Mouse (Mus musculus): ENCODE results near the gene Igf2r. TPM values are rescaled to one million over a fixed set of nuclear protein-coding genes. Genes with fewer than 3 reads are reported as not detected.

Igf2r gene
- polyA plus RNA-seq, 1 experiment from 2014 or later: 18.7 TPM

DNA sequence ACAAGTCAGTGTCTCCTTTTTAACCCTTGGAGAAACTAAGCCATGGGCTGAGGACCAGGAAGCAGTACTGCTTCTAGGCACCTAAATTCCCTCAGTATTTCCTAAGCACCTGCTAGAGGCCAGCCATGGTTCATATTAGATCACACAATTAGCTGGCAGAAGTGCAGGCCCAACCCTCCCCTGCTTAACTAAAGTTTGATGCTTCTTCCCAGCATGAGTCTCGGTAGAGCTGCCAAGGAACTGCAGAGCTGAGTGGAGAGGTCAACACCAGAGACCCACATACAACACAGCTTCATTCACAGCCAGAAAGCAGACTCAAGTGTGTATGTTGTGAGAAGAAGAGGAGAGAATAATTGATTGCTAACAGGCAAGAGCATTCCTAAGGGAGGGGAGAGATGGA, 40.9 kb downstream of the Igf2r start:
- 64% methylated on average over 1 of the region's 1 CpGs for WGBS
- no peak for DNase-seq (ENCODE audit: low spot score)

DNA sequence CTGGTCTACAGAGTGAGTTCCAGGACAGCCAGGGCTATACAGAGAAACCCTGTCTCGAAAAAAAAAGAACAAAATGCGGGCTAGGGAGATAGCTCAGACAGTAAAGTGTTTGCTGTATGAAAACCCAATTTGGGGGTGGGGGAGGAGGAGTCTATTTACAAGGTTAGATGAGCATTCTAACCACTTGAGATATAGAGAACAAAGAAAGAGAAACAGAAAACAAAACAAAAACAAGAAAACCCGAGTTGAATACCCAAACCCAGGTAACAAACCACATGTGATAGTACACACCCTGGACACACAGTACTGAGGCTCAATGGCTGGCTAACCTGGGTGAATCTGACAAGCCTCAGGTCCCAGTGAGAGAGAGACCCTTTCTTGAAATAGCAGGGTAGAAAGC, 41.7 kb downstream of the Igf2r start:
- no peak overlapping the region for H3K9ac ChIP-seq (ENCODE audit: low read depth, low read length)
- H3K4me3 ChIP-seq (ENCODE audit: low read depth, low read length): no peak overlapping the region
- 0 out of 2 replicates have a peak, but pooled peaks cover 2% of the 10 kb centered on the region for H3K36me3 ChIP-seq (ENCODE audit: control insufficient read depth, insufficient read depth, low read length)
- no peak overlapping the region for H3K27ac ChIP-seq (ENCODE audit: low read depth, low read length)
- no peaks in the 10 kb centered on the region for H3K27me3 ChIP-seq (ENCODE audit: control insufficient read depth, insufficient read depth, low read length)
- no peak overlapping the region for H3K4me2 ChIP-seq (replicated peaks; ENCODE audit: low read depth, low read length)
- no peaks in the 10 kb centered on the region for H3K4me1 ChIP-seq (replicated peaks; ENCODE audit: control insufficient read depth, insufficient read depth, low read length)
- no peaks in the 10 kb centered on the region for H3K9me3 ChIP-seq (ENCODE audit: control insufficient read depth, low read length)
- ATAC-seq (ENCODE audit: low FRiP score) (no peak), DNase-seq (ENCODE audit: low spot score) (no peak)
- 90% methylated on average over 3 of the region's 3 CpGs for WGBS

More for the DNA sequence above, 40.9 kb downstream of the Igf2r start:
- H3K9me3 ChIP-seq (ENCODE audit: control insufficient read depth, low read length): no peaks in the 10 kb centered on the region
- no peak overlapping the region for H3K27ac ChIP-seq (ENCODE audit: low read depth, low read length)
- no peaks in the 10 kb centered on the region for H3K27me3 ChIP-seq (ENCODE audit: control insufficient read depth, insufficient read depth, low read length)
- no peak for ATAC-seq (ENCODE audit: low FRiP score)
- no peak overlapping the region for H3K9ac ChIP-seq (ENCODE audit: low read depth, low read length)
- H3K36me3 ChIP-seq (ENCODE audit: control insufficient read depth, insufficient read depth, low read length): 0 out of 2 replicates have a peak, but pooled peaks cover 2% of the 10 kb centered on the region
- H3K4me2 ChIP-seq (replicated peaks; ENCODE audit: low read depth, low read length): no peak overlapping the region
- no peak overlapping the region for H3K4me3 ChIP-seq (ENCODE audit: low read depth, low read length)
- H3K4me1 ChIP-seq (replicated peaks; ENCODE audit: control insufficient read depth, insufficient read depth, low read length): no peaks in the 10 kb centered on the region

- Histone ChIP-seq H3K4me2 (replicated peaks; ENCODE audit: low read depth, low read length) (no peak overlapping the region), H3K4me1 (replicated peaks; ENCODE audit: control insufficient read depth, insufficient read depth, low read length) (no peaks in the 10 kb centered on the region), H3K4me3 (ENCODE audit: low read depth, low read length) (no peak overlapping the region), H3K9me3 (ENCODE audit: control insufficient read depth, low read length) (no peaks in the 10 kb centered on the region), H3K27ac (ENCODE audit: low read depth, low read length) (no peak overlapping the region), H3K9ac (ENCODE audit: low read depth, low read length) (no peak overlapping the region), H3K27me3 (ENCODE audit: control insufficient read depth, insufficient read depth, low read length) (no peaks in the 10 kb centered on the region), H3K36me3 (ENCODE audit: control insufficient read depth, insufficient read depth, low read length) (0 out of 2 replicates have a peak, but pooled peaks cover 2% of the 10 kb centered on the region)
- DNase-seq (ENCODE audit: low spot score): no peak
- WGBS: 74% methylated on average over 4 of the region's 4 CpGs
- ATAC-seq (ENCODE audit: low FRiP score): no peak
These were observed 43.6 kb downstream of the Igf2r start for GRCm38 (mm10) chr17:12725871-12726270.

DNA sequence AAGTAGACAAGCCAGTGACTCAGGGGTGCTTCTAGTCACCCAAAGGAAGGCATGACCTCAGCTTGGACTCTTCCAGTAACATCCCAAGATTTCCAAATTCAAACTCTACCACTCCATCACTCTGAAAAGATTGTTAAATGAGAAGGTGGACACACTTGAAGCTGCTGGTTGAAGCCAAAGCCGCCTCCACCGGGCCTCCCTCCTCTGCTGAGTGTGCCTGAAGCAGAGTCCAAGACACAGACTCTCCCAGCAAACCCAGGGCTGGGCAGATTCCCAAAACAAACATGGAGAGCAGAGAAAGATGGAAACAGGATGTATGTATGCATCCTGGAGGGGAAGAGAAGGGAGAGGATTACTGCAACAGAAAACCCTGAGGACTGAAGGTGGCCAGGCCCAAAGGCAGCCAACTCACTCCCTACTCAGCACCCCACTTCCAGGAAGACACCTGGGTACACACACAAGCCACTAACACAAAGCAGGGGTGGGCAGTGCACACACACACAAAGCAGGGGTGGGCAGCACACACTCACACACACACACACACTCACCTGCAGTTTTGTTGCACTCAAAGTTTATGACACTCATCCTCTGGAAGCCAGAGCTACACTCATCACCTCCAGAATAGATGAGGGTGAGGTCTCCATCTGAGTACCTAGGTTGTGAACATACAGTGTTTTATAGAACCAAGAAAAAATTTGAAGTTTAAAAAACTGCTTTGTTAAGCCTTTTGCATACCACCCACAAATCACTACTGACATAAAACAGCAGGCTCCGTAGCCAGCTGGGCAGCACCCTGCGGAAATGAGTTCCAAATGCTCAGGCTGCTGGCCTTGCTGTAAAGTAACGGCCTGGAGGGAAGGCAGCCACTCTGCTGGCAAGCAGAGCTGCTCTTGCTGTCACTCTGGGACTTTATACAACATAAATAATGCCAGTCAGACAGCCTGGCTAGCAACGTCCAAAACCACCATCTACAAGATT, 44.4 kb downstream of the Igf2r start:
- Histone ChIP-seq H3K4me2 (replicated peaks; ENCODE audit: low read depth, low read length) (no peak overlapping the region), H3K9ac (ENCODE audit: low read depth, low read length) (no peak overlapping the region), H3K27ac (ENCODE audit: low read depth, low read length) (no peak overlapping the region), H3K4me1 (replicated peaks; ENCODE audit: control insufficient read depth, insufficient read depth, low read length) (no peaks in the 10 kb centered on the region), H3K9me3 (ENCODE audit: control insufficient read depth, low read length) (no peaks in the 10 kb centered on the region), H3K4me3 (ENCODE audit: low read depth, low read length) (no peak overlapping the region), H3K36me3 (ENCODE audit: control insufficient read depth, insufficient read depth, low read length) (no peaks in the 10 kb centered on the region), H3K27me3 (ENCODE audit: control insufficient read depth, insufficient read depth, low read length) (no peaks in the 10 kb centered on the region)
- 73% methylated on average over 6 of the region's 6 CpGs for whole genome bisulfite sequencing
- no peak for ATAC-seq (ENCODE audit: low FRiP score)
- DNase-seq (ENCODE audit: low spot score): no peak

DNA sequence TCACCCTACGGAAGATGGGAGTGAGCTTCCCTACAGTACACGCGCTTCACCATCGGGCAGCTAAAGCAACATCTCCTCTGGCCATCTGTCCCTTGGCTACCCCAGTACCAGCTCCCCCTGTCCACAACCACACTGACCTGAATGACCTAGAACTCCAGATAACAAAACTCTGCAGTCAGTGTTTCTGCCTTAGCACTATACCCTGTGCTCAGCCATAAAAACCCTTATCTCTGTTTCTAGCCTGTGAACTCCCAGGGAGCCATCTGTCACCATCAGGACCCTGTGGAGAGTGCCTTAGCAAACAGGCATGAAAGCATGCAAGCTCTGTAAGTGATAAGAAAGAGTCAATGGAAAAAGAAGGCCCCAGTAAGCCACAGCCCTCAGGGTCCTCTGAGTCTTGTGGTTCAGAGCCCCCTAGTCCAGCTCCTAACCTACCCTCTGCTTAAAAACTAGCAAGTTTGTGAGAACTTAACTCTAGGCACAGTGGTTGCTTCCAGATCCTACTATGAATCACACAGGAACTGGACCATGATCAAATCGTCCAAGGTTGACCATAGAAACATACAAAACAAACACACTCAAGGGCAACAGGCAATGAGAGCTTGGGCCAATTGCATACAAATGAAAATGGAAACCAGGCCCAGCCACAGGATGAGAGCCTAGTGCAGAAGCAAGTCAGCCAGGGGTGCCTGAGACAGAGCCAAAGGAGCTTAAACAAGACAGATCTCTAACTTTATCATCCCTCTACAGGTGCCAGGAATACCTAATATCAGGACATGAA, 45.3 kb downstream of the Igf2r start:
- Histone ChIP-seq H3K4me1 (replicated peaks; ENCODE audit: control insufficient read depth, insufficient read depth, low read length) (no peaks in the 10 kb centered on the region), H3K27ac (ENCODE audit: low read depth, low read length) (no peak overlapping the region), H3K4me2 (replicated peaks; ENCODE audit: low read depth, low read length) (no peak overlapping the region), H3K4me3 (ENCODE audit: low read depth, low read length) (no peak overlapping the region), H3K9me3 (ENCODE audit: control insufficient read depth, low read length) (no peaks in the 10 kb centered on the region), H3K9ac (ENCODE audit: low read depth, low read length) (no peak overlapping the region), H3K27me3 (ENCODE audit: control insufficient read depth, insufficient read depth, low read length) (no peaks in the 10 kb centered on the region), H3K36me3 (ENCODE audit: control insufficient read depth, insufficient read depth, low read length) (no peaks in the 10 kb centered on the region)
- no peak for DNase-seq (ENCODE audit: low spot score)
- no peak for ATAC-seq (ENCODE audit: low FRiP score)
- WGBS: 95% methylated on average over 5 of the region's 5 CpGs

GRCm38 (mm10) chr17:12722622-12723021, 46.8 kb downstream of the Igf2r start:
- Histone ChIP-seq H3K9ac (ENCODE audit: low read depth, low read length) (no peak overlapping the region), H3K36me3 (ENCODE audit: control insufficient read depth, insufficient read depth, low read length) (no peaks in the 10 kb centered on the region), H3K27ac (ENCODE audit: low read depth, low read length) (no peak overlapping the region), H3K4me1 (replicated peaks; ENCODE audit: control insufficient read depth, insufficient read depth, low read length) (no peaks in the 10 kb centered on the region), H3K9me3 (ENCODE audit: control insufficient read depth, low read length) (no peaks in the 10 kb centered on the region), H3K27me3 (ENCODE audit: control insufficient read depth, insufficient read depth, low read length) (no peaks in the 10 kb centered on the region), H3K4me2 (replicated peaks; ENCODE audit: low read depth, low read length) (no peak overlapping the region), H3K4me3 (ENCODE audit: low read depth, low read length) (no peak overlapping the region)
- no peak for DNase-seq (ENCODE audit: low spot score)
- no peak for ATAC-seq (ENCODE audit: low FRiP score)
- WGBS: 62% methylated on average over 8 of the region's 8 CpGs

- Histone ChIP-seq H3K27ac (ENCODE audit: low read depth, low read length) (no peak overlapping the region), H3K9ac (ENCODE audit: low read depth, low read length) (no peak overlapping the region), H3K4me1 (replicated peaks; ENCODE audit: control insufficient read depth, insufficient read depth, low read length) (no peaks in the 10 kb centered on the region), H3K4me3 (ENCODE audit: low read depth, low read length) (no peak overlapping the region), H3K9me3 (ENCODE audit: control insufficient read depth, low read length) (no peaks in the 10 kb centered on the region), H3K36me3 (ENCODE audit: control insufficient read depth, insufficient read depth, low read length) (no peaks in the 10 kb centered on the region), H3K4me2 (replicated peaks; ENCODE audit: low read depth, low read length) (no peak overlapping the region), H3K27me3 (ENCODE audit: control insufficient read depth, insufficient read depth, low read length) (no peaks in the 10 kb centered on the region)
- no peak for ATAC-seq (ENCODE audit: low FRiP score)
- WGBS: 91% methylated on average over 5 of the region's 5 CpGs
- no peak for DNase-seq (ENCODE audit: low spot score)
These were observed 48.2 kb downstream of the Igf2r start for GRCm38 (mm10) chr17:12721118-12721886.

DNA sequence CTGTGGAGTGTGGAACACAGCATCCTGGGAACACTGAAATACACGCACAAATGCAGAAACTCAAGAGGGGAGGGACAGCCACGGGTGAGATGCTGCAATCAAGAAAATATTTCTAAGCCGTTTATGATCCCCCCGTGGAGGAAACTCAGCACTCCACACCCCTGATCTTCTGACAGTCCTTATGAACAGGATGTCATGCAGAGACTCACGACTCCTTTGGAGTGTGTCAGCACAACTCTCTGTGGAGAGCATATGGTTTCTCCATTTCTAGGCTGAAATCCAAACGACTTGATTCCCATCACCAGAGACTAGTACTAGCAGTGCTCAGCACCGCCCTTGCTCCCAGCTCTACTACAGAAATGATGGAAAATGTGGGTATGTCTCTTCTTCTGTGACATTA, 51.2 kb downstream of the Igf2r start:
- DNase-seq (ENCODE audit: low spot score): no peak
- H3K4me2 ChIP-seq (replicated peaks; ENCODE audit: low read depth, low read length): no peak overlapping the region
- no peaks in the 10 kb centered on the region for H3K27me3 ChIP-seq (ENCODE audit: control insufficient read depth, insufficient read depth, low read length)
- H3K4me1 ChIP-seq (replicated peaks; ENCODE audit: control insufficient read depth, insufficient read depth, low read length): no peaks in the 10 kb centered on the region
- H3K9me3 ChIP-seq (ENCODE audit: control insufficient read depth, low read length): no peaks in the 10 kb centered on the region
- H3K27ac ChIP-seq (ENCODE audit: low read depth, low read length): no peak overlapping the region
- H3K36me3 ChIP-seq (ENCODE audit: control insufficient read depth, insufficient read depth, low read length): 0 out of 2 replicates have a peak, but pooled peaks cover 3% of the 10 kb centered on the region
- no peak overlapping the region for H3K4me3 ChIP-seq (ENCODE audit: low read depth, low read length)
- H3K9ac ChIP-seq (ENCODE audit: low read depth, low read length): no peak overlapping the region
- no peak for ATAC-seq (ENCODE audit: low FRiP score)
- 79% methylated on average over 7 of the region's 7 CpGs for WGBS

Measured in hindbrain, embryonic 11.5 days (tissue).